Comparison of ENCODE assay signal across 15 mouse cellular contexts in genomic region chr11:11732972-11733770, GRCm38 (mm10). TPM values are rescaled to one million over a fixed set of nuclear protein-coding genes. Genes with fewer than 3 reads are reported as not detected.
A peak's percentile ranks its signal among the peaks of the same experiment; 100 is the strongest.
DNase-seq lines count a peak whose midpoint lies in the region; ATAC-seq and TF ChIP-seq lines count a peak whose summit lies in the region.
"Had no signal": no experiment of that assay in that cellular context is flagged by ENCODE, and none has a peak within 500 bp of the region (broad histone marks: within the 10 kb centered on the region; RNA-seq: fewer than 3 reads in every experiment).

No protein-coding gene starts in this region.

- no peak overlapping the region for H3K27ac ChIP-seq in heart, embryonic 13.5 days (replicated peaks)
- peak overlapping the region; percentile 62 for H3K27ac ChIP-seq in CH12.LX (ENCODE audit: insufficient read depth, low read depth)
- H3K27ac ChIP-seq in lung, postnatal 0 days (ENCODE audit: low read length) = no peak overlapping the region
- no peak overlapping the region for H3K27ac ChIP-seq in gastrocnemius, adult 2 months
- H3K27ac ChIP-seq: embryonic facial prominence, embryonic 10.5 days; macrophage had no signal

- no peak for TF ChIP-seq RAD21 in CH12.LX (IDR thresholded peaks at IDR 0.05; ENCODE audit: low read depth, low read length)

- ATAC-seq in heart, embryonic 13.5 days (ENCODE audit: extremely low read depth, insufficient number of reproducible peaks, low FRiP score, low TSS enrichment) = peak; percentile 26; the same call in 1 of the 2 replicates
- ATAC-seq in lung, postnatal 0 days = peak; percentile 75
- ATAC-seq: forebrain, embryonic 14.5 days had no signal

- no peaks in the 10 kb centered on the region for H3K9me3 ChIP-seq in heart, embryonic 13.5 days
- no peaks in the 10 kb centered on the region for H3K9me3 ChIP-seq in CH12.LX (replicated peaks; ENCODE audit: low read length)
- no peaks in the 10 kb centered on the region for H3K9me3 ChIP-seq in erythroblast, embryonic 14.5 days (ENCODE audit: control insufficient read depth, low read length)
- H3K9me3 ChIP-seq in lung, postnatal 0 days (ENCODE audit: low read length) = no peaks in the 10 kb centered on the region
- H3K9me3 ChIP-seq: embryonic facial prominence, embryonic 10.5 days had no signal

- no peak for TF ChIP-seq POLR2A in CH12.LX (IDR thresholded peaks at IDR 0.05; ENCODE audit: low read depth, low read length)

- H3K79me2 ChIP-seq in CH12.LX (replicated peaks; ENCODE audit: control insufficient read depth, extremely low read depth, insufficient read depth, poor library complexity, severe bottlenecking) = peaks cover 74% of the 10 kb centered on the region

- H3K4me2 ChIP-seq in heart, embryonic 13.5 days = no peak overlapping the region
- no peak overlapping the region for H3K4me2 ChIP-seq in CH12.LX (ENCODE audit: insufficient read depth, low read depth, poor library complexity, severe bottlenecking)
- no peak overlapping the region for H3K4me2 ChIP-seq in lung, postnatal 0 days (replicated peaks; ENCODE audit: low read depth, low read length)

- TF ChIP-seq EP300 in CH12.LX (IDR thresholded peaks at IDR 0.05; ENCODE audit: low read length) = 0 out of 2 replicates have a peak, but pooled peaks have one; percentile 16
- no peak for TF ChIP-seq EP300 in lung, postnatal 0 days (IDR thresholded peaks at IDR 0.05)

- in situ Hi-C loops in CH12.LX (cut with MboI; ENCODE audit: low pct_ligation_motif_present, low pct_unique_long_range_greater_than_20kb, low sequenced_read_pairs) = no loop called here

- intact Hi-C loops in gastrocnemius, adult 2 months (cut with DNase I) = no loop called here

- dilution Hi-C loops in CH12.LX (cut with MboI; ENCODE audit: extremely low pct_ligation_motif_present, extremely low pct_unique_long_range_greater_than_20kb, low sequenced_read_pairs) = no loop called here

- H3K9ac ChIP-seq in heart, embryonic 13.5 days = no peak overlapping the region
- H3K9ac ChIP-seq in CH12.LX (ENCODE audit: insufficient read depth, low read depth) = 0 out of 2 replicates have a peak overlapping the region, but pooled peaks have one; percentile 3
- no peak overlapping the region for H3K9ac ChIP-seq in lung, postnatal 0 days (replicated peaks; ENCODE audit: low read depth)

- no peak for DNase-seq in heart, adult 8-10 months (ENCODE audit: low spot score)
- DNase-seq in CH12.LX (ENCODE audit: extremely low read depth) = no peak
- peak; percentile 66 for DNase-seq in lung, postnatal 0 days (ENCODE audit: low spot score)
- DNase-seq in layer of hippocampus, adult 18-20 months (ENCODE audit: low spot score in 2 of 2) = no peak
- DNase-seq in gastrocnemius, adult 2 months = no peak
- no peak for DNase-seq in cerebellum, adult 8-10 months
- DNase-seq: cerebellum, adult 18-20 months; gastrocnemius, postnatal 14 days; kidney, postnatal 4 days; thymus, postnatal 36 days had no signal

- no peaks in the 10 kb centered on the region for H3K27me3 ChIP-seq in heart, embryonic 13.5 days (replicated peaks)
- H3K27me3 ChIP-seq in CH12.LX (replicated peaks) = no peaks in the 10 kb centered on the region
- H3K27me3 ChIP-seq in erythroblast, embryonic 14.5 days (ENCODE audit: control insufficient read depth) = no peaks in the 10 kb centered on the region
- H3K27me3 ChIP-seq in lung, postnatal 0 days (replicated peaks; ENCODE audit: insufficient read depth, low read length) = no peaks in the 10 kb centered on the region

- no peaks in the 10 kb centered on the region for H3K36me3 ChIP-seq in heart, embryonic 13.5 days
- H3K36me3 ChIP-seq in CH12.LX (replicated peaks in 1 of 2; ENCODE audit: control insufficient read depth in 1 of 2, insufficient read depth in 1 of 2, low read length in 1 of 2) = peaks cover 30 to 89% of the 10 kb centered on the region in 2 experiments
- peaks cover 91% of the 10 kb centered on the region for H3K36me3 ChIP-seq in erythroblast, embryonic 14.5 days (ENCODE audit: control insufficient read depth)
- no peaks in the 10 kb centered on the region for H3K36me3 ChIP-seq in lung, postnatal 0 days (ENCODE audit: insufficient read depth, low read length)
- H3K36me3 ChIP-seq: embryonic facial prominence, embryonic 10.5 days had no signal

- H3K4me3 ChIP-seq in heart, embryonic 13.5 days = no peak overlapping the region
- no peak overlapping the region for H3K4me3 ChIP-seq in CH12.LX (replicated peaks in 1 of 3; ENCODE audit: low read depth in 2 of 3, low read length in 2 of 3, poor library complexity in 1 of 3)
- peak overlapping the region; percentile 41 for H3K4me3 ChIP-seq in erythroblast, embryonic 14.5 days (replicated peaks)
- H3K4me3 ChIP-seq in lung, postnatal 0 days (ENCODE audit: low read depth, low read length) = no peak overlapping the region
- H3K4me3 ChIP-seq in gastrocnemius, adult 2 months = no peak overlapping the region
- H3K4me3 ChIP-seq: embryonic facial prominence, embryonic 10.5 days had no signal

- TF ChIP-seq CTCF in CH12.LX (conservative IDR thresholded peaks at IDR 0.05 in 1 of 2, IDR thresholded peaks at IDR 0.05 in 1 of 2; ENCODE audit: low read depth in 2 of 2, low read length in 2 of 2) = no peak
- no peak for TF ChIP-seq CTCF in lung, postnatal 0 days (IDR thresholded peaks at IDR 0.05)
- TF ChIP-seq CTCF in gastrocnemius, adult 2 months (IDR thresholded peaks at IDR 0.05) = no peak

- WGBS in heart, embryonic 13.5 days = 52% methylated on average over 8 of the region's 8 CpGs
- WGBS in lung, postnatal 0 days = 37% methylated on average over 8 of the region's 8 CpGs

- peaks cover 5% of the 10 kb centered on the region; the same call in 1 of the 2 replicates for H3K4me1 ChIP-seq in heart, embryonic 13.5 days
- H3K4me1 ChIP-seq in CH12.LX (ENCODE audit: control insufficient read depth in 1 of 2, insufficient read depth in 2 of 2) = peaks cover 59 to 97% of the 10 kb centered on the region in 2 experiments
- peaks cover 95% of the 10 kb centered on the region for H3K4me1 ChIP-seq in erythroblast, embryonic 14.5 days (ENCODE audit: control insufficient read depth)
- no peaks in the 10 kb centered on the region for H3K4me1 ChIP-seq in lung, postnatal 0 days (ENCODE audit: insufficient read depth, low read depth, low read length)
- H3K4me1 ChIP-seq: embryonic facial prominence, embryonic 10.5 days had no signal

TF ChIP-seq in CH12.LX, 34 proteins besides CTCF, POLR2A, EP300 and RAD21:
- peak; percentile 63 for TF ChIP-seq BHLHE40 (IDR thresholded peaks at IDR 0.05; ENCODE audit: low read depth, low read length)
- TF ChIP-seq MAX (IDR thresholded peaks at IDR 0.05; ENCODE audit: low read length) = peak; percentile 59; the same call in 1 of the 2 replicates
- peak; percentile 65; the same call in 1 of the 2 replicates for TF ChIP-seq MYC (IDR thresholded peaks at IDR 0.05; ENCODE audit: low read depth, low read length)
- peak; percentile 22; the same call in 1 of the 2 replicates for TF ChIP-seq MXI1 (IDR thresholded peaks at IDR 0.05; ENCODE audit: low read depth, low read length)
- TF ChIP-seq USF1 (IDR thresholded peaks at IDR 0.05; ENCODE audit: low read depth, low read length) = no peak
- 0 out of 2 replicates have a peak, but pooled peaks have one; percentile 23 for TF ChIP-seq ETS1 (conservative IDR thresholded peaks at IDR 0.05; ENCODE audit: low read depth, low read length)
- no peak for TF ChIP-seq JUND (conservative IDR thresholded peaks at IDR 0.05; ENCODE audit: low read depth, low read length)
- no peak for TF ChIP-seq CHD2 (IDR thresholded peaks at IDR 0.05; ENCODE audit: low read length)
- TF ChIP-seq TBP (conservative IDR thresholded peaks at IDR 0.05; ENCODE audit: low read depth, low read length) = no peak

RNA-seq across cellular contexts. Expression of gene Ikzf1, which starts 48.4 kb away (rescaled TPM):
- polyA plus RNA-seq in heart, embryonic 13.5 days (2015; fragmentation: Nextera tagmentation; extraction: Ambion mirVana) = 1.1 and 2.6 TPM in 2 replicates
- total RNA-seq in heart, adult 8-10 months (2022) = 1 to 10 TPM in 3 of 4 experiments, under 1 TPM in 1; 0.92 to 1.7 (median 1.4) TPM
- total RNA-seq in CH12.LX (2012; rRNA removed) = 44.0 and 51.2 TPM in 2 replicates
- total RNA-seq in CH12.LX (2014; rRNA removed) = 27.8 and 33.1 TPM in 2 replicates
- polyA plus RNA-seq in CH12.LX (2012; ENCODE audit: insufficient read length, low read depth) = 56.8 and 68.7 TPM in 2 replicates
- 6.6 and 7.2 TPM in 2 replicates for polyA plus RNA-seq in erythroblast, embryonic 14.5 days (2012)
- 1.7 TPM in 2 replicates for polyA plus RNA-seq in lung, postnatal 0 days (2015; fragmentation: Nextera tagmentation; extraction: Ambion mirVana)
- total RNA-seq in layer of hippocampus, adult 18-20 months (2021) = 1 to 10 TPM; 3.7 to 3.9 TPM
- total RNA-seq in gastrocnemius, adult 2 months (2021) = under 1 TPM; 0.28 to 0.47 TPM

Comparison
In these comparisons a context has a peak if more than half of its experiments do, and no peak if none do; other contexts are left out.
1. RNA of gene Ikzf1, which starts 48.4 kb away (total RNA-seq): 27.8 to 51.2 TPM in CH12.LX; 3.7 to 3.9 TPM in layer of hippocampus, adult 18-20 months, 0.92 to 1.7 TPM in heart, adult 8-10 months and 0.28 to 0.47 TPM in gastrocnemius, adult 2 months; every median in the first group is over 4 times any median in the second.